Mouse (Mus musculus) left cerebral cortex, postnatal 10 days (tissue): ENCODE measurements around the gene Stra8. TPM values are rescaled to one million over a fixed set of nuclear protein-coding genes. Genes with fewer than 3 reads are reported as not detected.

Experiments
- DNase-seq, 2 experiments: peaks; one replicate each; pipeline ENCODE4 v3.0.0; 2021 to 2022; ENCODE audit warnings: low spot score in 2 of 2, mixed read lengths in 1 of 2; ENCODE audit errors: extremely low spot score in 1 of 2
- intact Hi-C: fragments of 180-260 bp; cut with DNase I; formaldehyde crosslinking; loops from one replicate; pipeline ENCODE4 v1.15.1; 2025
- total RNA-seq, 2 experiments: library from RNA; stranded (reverse); gene quantifications; 2 replicates each; pipeline ENCODE4 v1.2.3; 2021

Gene Stra8
- total RNA-seq, 2 experiments from 2014 or later = not detected

DNA sequence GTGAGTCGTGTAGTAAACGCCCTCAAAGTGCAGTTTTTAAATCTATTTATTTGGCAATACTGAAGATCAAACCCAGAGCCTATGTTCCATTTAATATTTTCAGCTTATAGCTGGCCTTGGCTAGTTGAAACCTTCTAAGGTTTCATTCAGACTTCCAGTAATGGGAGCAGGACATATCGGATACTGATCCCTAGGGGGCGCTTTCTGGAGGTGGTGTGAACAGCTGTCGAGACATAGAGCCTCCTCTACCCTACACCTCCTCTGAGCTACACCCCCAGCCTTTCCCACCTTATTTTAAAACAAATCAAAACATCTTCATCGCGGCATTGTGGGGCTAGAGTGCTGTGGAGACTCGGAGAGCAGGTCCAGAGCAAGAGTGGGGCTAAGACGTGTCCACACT is 60.7 kb downstream of the Stra8 start:
- intact Hi-C loops = no loop called here
- no peak for DNase-seq

DNA sequence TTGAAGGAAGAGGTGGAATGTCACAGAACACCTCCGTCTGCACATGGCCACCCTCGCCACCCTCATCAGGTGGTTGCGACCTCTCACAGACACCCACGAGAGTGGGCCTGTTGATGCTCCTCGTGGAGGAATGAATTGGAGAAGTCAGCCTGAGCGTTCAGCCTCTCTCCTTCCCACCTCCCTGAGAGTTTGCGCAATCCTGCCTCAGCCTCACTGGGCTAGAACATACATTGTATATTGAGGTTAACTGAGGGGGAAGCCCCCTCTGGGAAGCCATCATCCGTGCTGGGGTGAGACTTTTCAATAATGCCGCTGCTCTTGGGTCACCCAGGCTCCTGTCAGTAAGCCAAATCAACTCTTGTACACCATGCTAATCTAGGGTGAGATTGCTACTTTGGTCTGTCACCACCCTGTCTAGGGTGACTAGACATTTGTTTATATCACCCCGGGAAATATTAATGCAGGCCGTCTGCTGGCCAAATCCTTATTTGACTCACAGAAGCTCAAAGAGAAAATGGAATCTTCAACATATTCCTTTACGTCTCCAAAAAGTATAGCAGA is 67.2 kb downstream of the Stra8 start:
- intact Hi-C loops = no loop called here
- DNase-seq = no peak

DNA sequence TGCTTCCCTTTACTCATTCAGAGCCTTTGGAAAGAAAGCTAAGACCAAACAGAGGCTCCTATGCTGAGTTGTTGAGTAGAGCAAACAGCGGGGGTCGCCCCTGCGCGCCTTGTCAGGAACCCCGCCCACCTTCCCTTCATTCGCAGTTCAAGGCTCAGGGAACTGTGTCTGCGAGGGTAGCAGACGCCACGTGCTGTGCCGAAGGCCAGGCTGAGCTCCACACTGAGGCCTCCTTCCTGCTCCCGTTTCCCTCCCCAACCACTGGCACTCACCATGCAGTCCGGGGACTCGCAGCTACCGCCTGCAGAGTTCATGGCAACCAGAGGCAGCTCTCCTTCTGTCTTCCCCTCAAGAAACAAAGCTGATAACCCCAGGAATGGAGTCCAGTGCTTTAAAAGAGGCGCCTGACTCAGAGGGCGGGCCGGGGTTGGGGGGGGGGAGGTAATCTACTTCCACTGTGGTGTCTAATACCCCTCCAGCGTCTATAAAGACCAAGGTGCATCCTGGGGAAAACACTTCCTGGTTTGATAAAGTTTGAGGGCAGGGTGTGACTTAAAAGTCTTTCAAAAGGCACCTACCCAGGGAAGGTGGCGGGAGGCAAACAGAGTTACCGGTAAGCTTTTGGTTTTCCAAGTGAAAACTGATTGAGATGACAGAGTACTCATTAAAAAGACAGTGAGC is 68.3 kb downstream of the Stra8 start, which contains the start of gene Slc23a4:
TSS of gene Slc23a4 (minus strand) at position 324 of the 681 bp plus-strand sequence.
- intact Hi-C loops = no loop called here
- no peak for DNase-seq

Other genes with a start within 250 kb of the Stra8 start
- 10 to 100 TPM; 17.1 to 19.7 TPM for gene Agbl3, start 139.7 kb upstream of the Stra8 start, total RNA-seq
- 1 to 10 TPM; 1.2 to 2.1 TPM for gene Tmem140, start 57.0 kb upstream of the Stra8 start, total RNA-seq
- gene Cyren, start 42.1 kb upstream of the Stra8 start, total RNA-seq = 1 to 10 TPM; 3.6 to 5.0 TPM
- gene Wdr91, start 9.3 kb upstream of the Stra8 start, total RNA-seq = 10 to 100 TPM; 30.1 to 32.6 TPM
- 1 to 10 TPM; 1.4 to 1.6 TPM for gene Slc23a4, start 68.2 kb downstream of the Stra8 start, total RNA-seq
- gene Cnot4, start 213.6 kb downstream of the Stra8 start, total RNA-seq = 10 to 100 TPM; 38.4 to 39.2 TPM